Mouse (Mus musculus) skeletal muscle tissue, adult 2 months (tissue): ENCODE data around the gene Mettl5.
"Not testable (repeated sequence)": the region's sequence is repeated elsewhere in the genome, so short reads cannot be mapped to it uniquely, and the experiment has no call there.

Source experiments
- DNase-seq: peaks from one replicate; pipeline ENCODE4 v3.0.0-alpha.2; 2012; ENCODE audit warnings: low read depth, low spot score

The Mettl5 gene

GRCm38 (mm10) chr2:69885451-69886305 is at the start of gene Mettl5:
Gene Mettl5, minus strand, starts transcription at chr2:69885615.
- peak; percentile 71 for DNase-seq

DNA sequence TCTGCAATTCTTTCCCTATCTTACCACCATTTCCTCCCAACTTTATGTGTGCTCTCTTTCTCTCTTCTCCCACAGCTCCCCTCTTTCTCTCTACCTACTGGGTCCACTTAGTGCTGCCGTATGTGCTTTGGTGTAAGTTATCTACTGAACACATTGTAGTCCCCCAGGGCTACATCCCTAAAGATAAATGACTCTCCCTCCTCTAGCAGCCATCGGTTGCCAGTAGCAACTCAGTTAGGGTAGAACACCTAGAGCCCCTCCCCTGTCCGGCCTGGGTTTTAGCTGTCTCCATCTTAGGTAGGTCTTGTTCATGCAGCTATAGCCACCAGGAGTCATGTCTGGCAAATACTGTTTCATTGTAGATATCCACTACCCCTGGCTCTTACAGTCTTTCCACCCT is 39.5 kb upstream of the Mettl5 start:
- no peak for DNase-seq

- DNase-seq: no peak
Measured at GRCm38 (mm10) chr2:69917301-69917700, 31.9 kb upstream of the Mettl5 start.

DNA sequence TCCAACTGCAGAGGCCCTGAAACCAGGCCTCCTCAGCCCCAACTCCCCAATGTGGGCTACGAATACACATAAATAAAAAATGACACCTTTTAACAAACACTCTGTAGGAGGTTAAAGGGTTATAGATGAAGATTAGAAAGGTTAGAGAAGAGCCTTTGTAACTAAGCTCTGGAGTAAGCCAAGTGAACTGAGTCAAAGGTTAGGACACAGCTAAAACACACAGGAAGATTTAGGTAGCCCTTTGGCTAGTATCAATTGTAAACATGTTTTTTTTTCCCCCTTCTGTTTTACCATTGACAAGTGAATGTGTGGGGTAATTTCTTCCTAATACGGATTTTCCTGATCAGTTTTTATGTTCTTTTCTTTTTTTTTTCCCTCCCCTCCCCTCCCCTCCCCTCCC is 27.4 kb upstream of the Mettl5 start:
- DNase-seq: no peak

GRCm38 (mm10) chr2:69907394-69907793 is 22.0 kb upstream of the Mettl5 start:
- not testable (repeated sequence) for DNase-seq

GRCm38 (mm10) chr2:69903541-69903940 is 18.1 kb upstream of the Mettl5 start:
- no peak for DNase-seq

- DNase-seq: peak; percentile 58
Measured at GRCm38 (mm10) chr2:69897618-69898575, 12.5 kb upstream of the Mettl5 start.

DNA sequence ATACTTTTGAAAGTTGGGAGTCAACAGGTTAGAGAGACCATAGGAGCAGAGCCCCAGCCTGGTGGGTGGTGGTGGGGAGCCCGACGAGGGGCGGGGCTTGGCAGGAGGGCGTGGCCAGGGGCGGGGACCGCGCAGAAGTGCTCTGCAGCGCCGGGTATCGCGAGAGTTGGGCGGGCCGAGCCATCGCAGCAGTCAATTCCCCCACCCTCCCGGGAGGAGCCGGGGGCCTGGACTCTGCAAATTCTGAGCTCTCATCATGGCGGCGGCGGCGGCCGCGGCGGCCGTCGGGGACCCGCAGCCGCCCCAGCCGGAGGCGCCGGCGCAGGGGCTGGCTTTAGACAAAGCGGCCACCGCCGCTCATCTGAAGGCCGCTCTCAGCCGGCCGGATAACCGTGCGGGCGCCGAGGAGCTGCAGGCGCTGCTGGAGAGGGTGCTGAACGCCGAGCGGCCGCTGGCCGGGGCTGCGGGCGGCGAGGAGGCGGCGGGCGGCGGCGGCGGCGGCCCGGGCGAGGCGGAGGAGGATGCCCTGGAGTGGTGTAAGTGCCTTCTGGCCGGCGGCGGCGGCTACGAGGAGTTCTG is 11.7 kb upstream of the Mettl5 start, which contains the start of gene Ubr3:
Gene Ubr3, plus strand, starts transcription at position 208 of the 579 bp plus-strand sequence.
- DNase-seq: peak; percentile 97

- DNase-seq: no peak
Measured at GRCm38 (mm10) chr2:69896224-69896581, 10.8 kb upstream of the Mettl5 start.

DNA sequence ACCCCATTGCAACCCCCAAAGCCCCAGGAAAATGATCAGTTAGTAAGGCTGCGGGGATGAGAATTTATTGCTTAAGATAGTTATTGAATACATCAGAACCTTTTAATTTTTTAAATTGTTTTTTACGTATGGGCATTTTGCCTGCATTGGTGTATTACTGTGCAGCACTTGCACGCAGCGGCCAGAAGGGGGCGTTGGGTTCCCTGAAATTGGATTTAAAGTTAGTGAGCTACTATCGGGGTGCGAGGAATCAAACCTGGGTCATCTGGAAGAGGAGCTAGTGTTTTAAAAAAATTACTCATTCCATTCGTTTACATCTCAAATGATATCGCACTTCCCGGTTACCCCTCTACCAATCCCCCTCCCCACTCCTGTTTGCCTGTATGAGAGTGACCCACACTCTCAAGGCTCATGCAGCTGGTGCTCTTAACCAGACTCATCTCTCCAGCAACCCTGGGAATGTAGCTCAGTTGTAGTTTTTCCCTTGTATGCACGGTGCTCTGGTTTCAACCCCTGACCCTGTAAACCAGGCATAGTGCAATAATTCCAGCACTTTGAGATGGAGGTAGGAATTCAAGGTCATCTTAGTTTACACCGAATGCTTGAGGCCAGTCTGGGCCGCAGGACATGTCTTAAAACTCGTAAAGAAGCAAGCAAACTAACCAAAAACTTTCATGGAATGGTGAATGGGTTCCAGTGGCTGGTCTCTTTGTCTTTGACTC is 10.2 kb upstream of the Mettl5 start:
- DNase-seq: no peak

DNA sequence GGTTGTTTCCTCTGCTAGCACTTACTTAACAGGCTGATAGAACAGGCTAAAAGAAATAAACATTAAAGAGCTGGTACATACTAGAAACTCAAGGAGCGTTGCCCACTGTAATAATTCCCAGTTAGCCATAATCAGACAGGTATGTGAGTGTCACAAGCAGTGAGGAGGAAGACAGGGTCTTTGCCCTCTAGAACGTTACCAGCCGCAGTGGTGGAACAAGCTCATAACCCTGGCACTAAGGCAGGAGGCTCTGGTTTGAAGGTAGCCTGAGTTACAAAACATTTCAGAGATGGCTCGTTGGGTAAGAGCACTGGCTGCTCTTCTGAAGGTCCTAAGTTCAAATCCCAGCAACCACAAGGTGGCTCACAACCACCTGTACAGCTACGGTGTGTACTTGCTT is 8.5 kb upstream of the Mettl5 start:
- no peak for DNase-seq

DNA sequence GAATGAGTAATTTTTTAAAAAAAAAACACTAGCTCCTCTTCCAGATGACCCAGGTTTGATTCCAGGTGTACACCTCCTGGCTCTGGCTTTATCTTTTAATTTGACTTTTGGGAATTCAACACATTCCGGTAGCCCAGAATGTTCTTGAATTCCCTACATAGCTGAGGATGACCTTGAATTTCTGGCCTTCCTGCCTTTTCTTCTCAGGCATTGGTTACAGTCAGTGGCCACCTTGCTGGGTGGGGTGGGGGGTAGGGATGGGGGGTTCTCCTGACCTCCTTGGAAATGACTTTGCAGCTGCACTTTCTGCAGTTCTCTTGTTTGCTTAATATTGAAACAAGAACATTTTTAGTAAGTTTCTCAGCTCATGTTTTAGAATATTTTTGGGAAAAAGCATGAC is 7.7 kb upstream of the Mettl5 start:
- no peak for DNase-seq

GRCm38 (mm10) chr2:69890843-69891242 is 5.4 kb upstream of the Mettl5 start:
- DNase-seq: no peak

- DNase-seq: no peak
Measured at GRCm38 (mm10) chr2:69888957-69889356, 3.5 kb upstream of the Mettl5 start.

GRCm38 (mm10) chr2:69885050-69885449 is 365 bp downstream of the Mettl5 start:
- no peak for DNase-seq

- DNase-seq: no peak
Measured at GRCm38 (mm10) chr2:69884581-69884980, 834 bp downstream of the Mettl5 start.

GRCm38 (mm10) chr2:69883990-69884391 is 1.4 kb downstream of the Mettl5 start:
- DNase-seq: no peak

DNA sequence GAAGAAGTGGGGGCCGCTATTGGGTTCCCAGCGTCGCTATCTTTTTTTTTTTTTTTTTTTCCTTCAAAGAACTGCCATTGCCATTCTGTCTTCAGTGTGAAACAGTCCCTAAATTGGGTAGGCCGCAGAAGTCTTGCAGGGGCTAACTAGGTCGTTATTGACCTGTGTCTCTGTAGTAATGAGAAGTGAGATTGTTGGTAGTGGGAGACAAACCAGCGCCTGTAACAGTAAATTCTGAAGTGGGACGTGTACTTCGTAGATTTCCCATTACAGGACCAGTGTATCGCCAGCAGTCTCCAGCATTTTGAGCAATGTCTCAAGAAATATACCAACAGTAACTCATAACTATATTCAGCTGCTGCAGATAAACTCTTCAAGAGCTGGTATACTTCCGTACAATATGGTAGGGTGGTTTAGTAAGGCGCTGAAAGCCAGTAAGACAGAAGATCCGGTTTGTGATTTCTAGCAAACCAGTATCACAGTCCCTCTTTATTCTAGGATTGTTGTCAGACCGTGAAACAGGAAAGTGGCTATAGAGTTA is 23.2 kb downstream of the Mettl5 start:
- DNase-seq: no peak

DNA sequence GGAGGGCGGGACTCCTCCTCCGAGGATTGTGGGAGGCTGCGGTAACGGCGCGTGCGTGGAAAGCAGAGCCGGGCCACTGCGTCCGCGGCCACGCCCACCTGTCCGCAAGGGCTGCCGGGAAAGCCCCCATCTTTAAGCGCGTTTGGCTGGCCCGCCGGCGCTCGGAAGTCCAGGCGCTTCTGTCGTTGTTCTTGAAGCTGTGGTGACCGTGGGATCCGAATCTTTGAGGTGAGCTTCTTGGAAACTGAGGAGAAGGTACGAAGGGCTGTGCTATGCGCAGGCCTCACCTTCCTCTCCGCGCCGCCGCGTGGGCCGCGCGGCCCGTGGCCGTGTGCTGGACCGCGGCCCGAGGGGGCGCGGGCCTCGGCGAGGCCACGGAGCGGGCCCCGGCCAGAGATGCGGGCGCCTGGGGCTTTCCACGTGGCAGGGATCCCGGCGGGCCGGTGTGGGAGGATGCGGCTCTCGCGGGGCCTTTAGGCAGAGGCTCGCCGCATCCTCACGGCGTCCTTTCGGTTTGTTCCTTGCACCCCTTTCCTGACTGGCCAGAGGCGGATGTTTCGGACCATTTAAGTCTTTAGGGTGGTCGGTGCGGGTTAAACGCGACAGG is 23.8 kb downstream of the Mettl5 start, which contains the start of gene Ssb:
Gene Ssb, plus strand, starts transcription at position 78 of the 607 bp plus-strand sequence.
- peak; percentile 87 for DNase-seq

DNA sequence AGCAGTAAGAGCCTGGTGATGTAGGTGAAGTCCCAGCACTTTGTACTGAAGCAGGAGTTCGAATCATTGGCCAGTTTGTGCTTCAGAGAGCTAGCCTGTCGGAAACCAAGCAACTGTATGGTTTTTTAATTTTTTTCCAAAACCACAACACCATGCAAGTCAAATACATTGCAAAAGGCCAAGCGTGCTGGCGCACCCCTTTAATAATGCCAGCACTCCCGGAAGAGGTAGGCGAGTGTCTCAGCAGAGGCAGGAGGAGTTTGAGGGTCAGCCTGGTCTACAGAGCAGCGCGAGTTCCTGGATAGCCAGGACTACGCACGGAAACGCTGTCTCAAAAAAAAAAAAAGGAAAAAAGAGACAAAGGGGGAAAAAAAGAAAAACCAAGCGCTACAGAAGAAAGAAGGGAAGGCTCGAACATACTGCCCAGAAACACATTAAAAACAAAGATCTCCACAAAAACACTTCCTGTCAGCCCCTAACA is 24.4 kb downstream of the Mettl5 start:
- peak; percentile 10 for DNase-seq
